Mouse (Mus musculus) ES-Bruce4 (cell line): ENCODE measurements around the gene Prox1.

Source experiments
- CTCF ChIP-seq: IDR thresholded peaks from one replicate; pipeline ENCODE4 v1.8.1; 2011; ENCODE audit warnings: low read depth, low read length
- POLR2A ChIP-seq: IDR thresholded peaks from one replicate; pipeline ENCODE4 v1.8.1; 2011; ENCODE audit warnings: low read length; ENCODE audit not compliant: insufficient read depth

- TF ChIP-seq CTCF (no peak), POLR2A (no peak)
Observed at GRCm38 (mm10) chr1:190088929-190089328, 81.6 kb downstream of the Prox1 start.
